Mouse (Mus musculus) CH12.LX (cell line): ENCODE measurements around the gene Fgg.

Experiments
- CTCF ChIP-seq, 2 experiments: IDR thresholded peaks in 1 of 2; conservative IDR thresholded peaks in 1 of 2; 2 replicates each; pipeline ENCODE4 v1.5.1; 2011 to 2012; ENCODE audit warnings: low read depth in 2 of 2, low read length in 2 of 2, improper control_type of control experiment in 1 of 2, inconsistent platforms in 1 of 2, mild to moderate bottlenecking in 1 of 2, moderate library complexity in 1 of 2
- GABPA ChIP-seq: IDR thresholded peaks from 2 replicates; pipeline ENCODE4 v1.6.1; 2012; ENCODE audit warnings: low read depth, low read length, improper control_type of control experiment, inconsistent platforms; ENCODE audit not compliant: insufficient replicate concordance
- POLR2A ChIP-seq: IDR thresholded peaks from 2 replicates; pipeline ENCODE4 v1.6.1; 2011; ENCODE audit warnings: low read depth, mild to moderate bottlenecking, improper control_type of control experiment, low read length

GRCm38 (mm10) chr3:83049680-83050079 is 42.2 kb downstream of the Fgg start, which contains the start of gene Fgb:
- no peak for TF ChIP-seq POLR2A
- TF ChIP-seq GABPA: no peak
- no peak for TF ChIP-seq CTCF (conservative IDR thresholded peaks at IDR 0.05 in 1 of 2, IDR thresholded peaks at IDR 0.05 in 1 of 2; ENCODE audit: low read depth in 2 of 2, low read length in 2 of 2)
